Mouse (Mus musculus): ENCODE measurements around the gene Emilin2. TPM values are rescaled to one million over a fixed set of nuclear protein-coding genes. Genes with fewer than 3 reads are reported as not detected.

Emilin2 gene
- polyA plus RNA-seq, 1 experiment from 2014 or later = 13.3 TPM

GRCm38 (mm10) chr17:71291897-71292420, 19.8 kb downstream of the Emilin2 start:
- Histone ChIP-seq H3K4me2 (ENCODE audit: low read depth) (no peak overlapping the region), H3K27ac (ENCODE audit: low read depth, low read length) (no peak overlapping the region), H3K36me3 (ENCODE audit: control insufficient read depth, insufficient read depth, low read length) (no peaks in the 10 kb centered on the region), H3K4me1 (ENCODE audit: control insufficient read depth, insufficient read depth, low read length) (no peaks in the 10 kb centered on the region), H3K9ac (ENCODE audit: low read length) (no peak overlapping the region), H3K9me3 (ENCODE audit: control insufficient read depth, low read length) (no peaks in the 10 kb centered on the region), H3K4me3 (ENCODE audit: low read depth, low read length) (no peak overlapping the region), H3K27me3 (ENCODE audit: control insufficient read depth, insufficient read depth, low read length) (no peaks in the 10 kb centered on the region)
- ATAC-seq (ENCODE audit: insufficient read depth, low FRiP score, low TSS enrichment) (no peak), DNase-seq (ENCODE audit: low spot score) (no peak)
- 95% methylated on average over 6 of the region's 6 CpGs for WGBS

- no peaks in the 10 kb centered on the region for H3K4me1 ChIP-seq (ENCODE audit: control insufficient read depth, insufficient read depth, low read length)
- no peak for ATAC-seq (ENCODE audit: insufficient read depth, low FRiP score, low TSS enrichment)
- H3K4me3 ChIP-seq (ENCODE audit: low read depth, low read length) = no peak overlapping the region
- H3K27me3 ChIP-seq (ENCODE audit: control insufficient read depth, insufficient read depth, low read length) = no peaks in the 10 kb centered on the region
- 86% methylated on average over 7 of the region's 7 CpGs for WGBS
- no peak for DNase-seq (ENCODE audit: low spot score)
- no peaks in the 10 kb centered on the region for H3K9me3 ChIP-seq (ENCODE audit: control insufficient read depth, low read length)
- H3K36me3 ChIP-seq (ENCODE audit: control insufficient read depth, insufficient read depth, low read length) = no peaks in the 10 kb centered on the region
- H3K4me2 ChIP-seq (ENCODE audit: low read depth) = no peak overlapping the region
- H3K27ac ChIP-seq (ENCODE audit: low read depth, low read length) = no peak overlapping the region
- no peak overlapping the region for H3K9ac ChIP-seq (ENCODE audit: low read length)
Observed at GRCm38 (mm10) chr17:71290486-71291410, 21.0 kb downstream of the Emilin2 start.

- Histone ChIP-seq H3K27me3 (ENCODE audit: control insufficient read depth, insufficient read depth, low read length) (no peaks in the 10 kb centered on the region), H3K36me3 (ENCODE audit: control insufficient read depth, insufficient read depth, low read length) (no peaks in the 10 kb centered on the region), H3K9me3 (ENCODE audit: control insufficient read depth, low read length) (no peaks in the 10 kb centered on the region), H3K4me1 (ENCODE audit: control insufficient read depth, insufficient read depth, low read length) (no peaks in the 10 kb centered on the region), H3K9ac (ENCODE audit: low read length) (no peak overlapping the region), H3K27ac (ENCODE audit: low read depth, low read length) (no peak overlapping the region), H3K4me3 (ENCODE audit: low read depth, low read length) (no peak overlapping the region), H3K4me2 (ENCODE audit: low read depth) (no peak overlapping the region)
- no peak for DNase-seq (ENCODE audit: low spot score)
- no peak for ATAC-seq (ENCODE audit: insufficient read depth, low FRiP score, low TSS enrichment)
- 89% methylated on average over 6 of the region's 6 CpGs for WGBS
Observed at GRCm38 (mm10) chr17:71289572-71290176, 22.1 kb downstream of the Emilin2 start.

GRCm38 (mm10) chr17:71288808-71289548, 22.8 kb downstream of the Emilin2 start:
- H3K9me3 ChIP-seq (ENCODE audit: control insufficient read depth, low read length) = no peaks in the 10 kb centered on the region
- H3K36me3 ChIP-seq (ENCODE audit: control insufficient read depth, insufficient read depth, low read length) = no peaks in the 10 kb centered on the region
- no peak overlapping the region for H3K27ac ChIP-seq (ENCODE audit: low read depth, low read length)
- no peak for ATAC-seq (ENCODE audit: insufficient read depth, low FRiP score, low TSS enrichment)
- H3K27me3 ChIP-seq (ENCODE audit: control insufficient read depth, insufficient read depth, low read length) = no peaks in the 10 kb centered on the region
- no peak overlapping the region for H3K4me2 ChIP-seq (ENCODE audit: low read depth)
- H3K4me1 ChIP-seq (ENCODE audit: control insufficient read depth, insufficient read depth, low read length) = no peaks in the 10 kb centered on the region
- no peak for DNase-seq (ENCODE audit: low spot score)
- H3K9ac ChIP-seq (ENCODE audit: low read length) = no peak overlapping the region
- H3K4me3 ChIP-seq (ENCODE audit: low read depth, low read length) = no peak overlapping the region
- 91% methylated on average over 10 of the region's 10 CpGs for WGBS

- ATAC-seq (ENCODE audit: insufficient read depth, low FRiP score, low TSS enrichment) (no peak), DNase-seq (ENCODE audit: low spot score) (no peak)
- H3K4me1 ChIP-seq (ENCODE audit: control insufficient read depth, insufficient read depth, low read length) = no peaks in the 10 kb centered on the region
- H3K4me2 ChIP-seq (ENCODE audit: low read depth) = no peak overlapping the region
- H3K27me3 ChIP-seq (ENCODE audit: control insufficient read depth, insufficient read depth, low read length) = no peaks in the 10 kb centered on the region
- H3K9ac ChIP-seq (ENCODE audit: low read length) = no peak overlapping the region
- H3K36me3 ChIP-seq (ENCODE audit: control insufficient read depth, insufficient read depth, low read length) = no peaks in the 10 kb centered on the region
- no peak overlapping the region for H3K4me3 ChIP-seq (ENCODE audit: low read depth, low read length)
- no peak overlapping the region for H3K27ac ChIP-seq (ENCODE audit: low read depth, low read length)
- WGBS = 90% methylated on average over 11 of the region's 11 CpGs
- H3K9me3 ChIP-seq (ENCODE audit: control insufficient read depth, low read length) = no peaks in the 10 kb centered on the region
Observed at GRCm38 (mm10) chr17:71288145-71288758, 23.5 kb downstream of the Emilin2 start.

GRCm38 (mm10) chr17:71287586-71287985, 24.2 kb downstream of the Emilin2 start:
- DNase-seq (ENCODE audit: low spot score) (no peak), ATAC-seq (ENCODE audit: insufficient read depth, low FRiP score, low TSS enrichment) (no peak)
- Histone ChIP-seq H3K27ac (ENCODE audit: low read depth, low read length) (no peak overlapping the region), H3K9me3 (ENCODE audit: control insufficient read depth, low read length) (no peaks in the 10 kb centered on the region), H3K36me3 (ENCODE audit: control insufficient read depth, insufficient read depth, low read length) (no peaks in the 10 kb centered on the region), H3K4me3 (ENCODE audit: low read depth, low read length) (no peak overlapping the region), H3K27me3 (ENCODE audit: control insufficient read depth, insufficient read depth, low read length) (no peaks in the 10 kb centered on the region), H3K4me2 (ENCODE audit: low read depth) (no peak overlapping the region), H3K4me1 (ENCODE audit: control insufficient read depth, insufficient read depth, low read length) (no peaks in the 10 kb centered on the region), H3K9ac (ENCODE audit: low read length) (no peak overlapping the region)
- WGBS = 95% methylated on average over 7 of the region's 7 CpGs

GRCm38 (mm10) chr17:71285929-71286328, 25.8 kb downstream of the Emilin2 start:
- 76% methylated on average over 6 of the region's 6 CpGs for WGBS

GRCm38 (mm10) chr17:71284890-71285289, 26.9 kb downstream of the Emilin2 start:
- ATAC-seq (ENCODE audit: insufficient read depth, low FRiP score, low TSS enrichment) = no peak
- WGBS = 76% methylated on average over 6 of the region's 6 CpGs
- no peak for DNase-seq (ENCODE audit: low spot score)
- no peak overlapping the region for H3K27ac ChIP-seq (ENCODE audit: low read depth, low read length)
- no peak overlapping the region for H3K4me3 ChIP-seq (ENCODE audit: low read depth, low read length)
- H3K27me3 ChIP-seq (ENCODE audit: control insufficient read depth, insufficient read depth, low read length) = no peaks in the 10 kb centered on the region
- no peak overlapping the region for H3K9ac ChIP-seq (ENCODE audit: low read length)
- no peak overlapping the region for H3K4me2 ChIP-seq (ENCODE audit: low read depth)
- H3K4me1 ChIP-seq (ENCODE audit: control insufficient read depth, insufficient read depth, low read length) = no peaks in the 10 kb centered on the region
- H3K9me3 ChIP-seq (ENCODE audit: control insufficient read depth, low read length) = no peaks in the 10 kb centered on the region
- H3K36me3 ChIP-seq (ENCODE audit: control insufficient read depth, insufficient read depth, low read length) = no peaks in the 10 kb centered on the region

More at GRCm38 (mm10) chr17:71285929-71286328, 25.8 kb downstream of the Emilin2 start:
- ATAC-seq (ENCODE audit: insufficient read depth, low FRiP score, low TSS enrichment) (no peak), DNase-seq (ENCODE audit: low spot score) (no peak)
- no peak overlapping the region for H3K4me3 ChIP-seq (ENCODE audit: low read depth, low read length)
- no peaks in the 10 kb centered on the region for H3K27me3 ChIP-seq (ENCODE audit: control insufficient read depth, insufficient read depth, low read length)
- no peak overlapping the region for H3K9ac ChIP-seq (ENCODE audit: low read length)
- no peak overlapping the region for H3K27ac ChIP-seq (ENCODE audit: low read depth, low read length)
- no peaks in the 10 kb centered on the region for H3K9me3 ChIP-seq (ENCODE audit: control insufficient read depth, low read length)
- no peaks in the 10 kb centered on the region for H3K36me3 ChIP-seq (ENCODE audit: control insufficient read depth, insufficient read depth, low read length)
- H3K4me2 ChIP-seq (ENCODE audit: low read depth) = no peak overlapping the region
- H3K4me1 ChIP-seq (ENCODE audit: control insufficient read depth, insufficient read depth, low read length) = no peaks in the 10 kb centered on the region
